Mouse (Mus musculus): ENCODE data around the gene Ywhag. TPM values are rescaled to one million over a fixed set of nuclear protein-coding genes. Genes with fewer than 3 reads are reported as not detected.

The Ywhag gene
- polyA plus RNA-seq, 1 experiment, result 80.3 TPM

DNA sequence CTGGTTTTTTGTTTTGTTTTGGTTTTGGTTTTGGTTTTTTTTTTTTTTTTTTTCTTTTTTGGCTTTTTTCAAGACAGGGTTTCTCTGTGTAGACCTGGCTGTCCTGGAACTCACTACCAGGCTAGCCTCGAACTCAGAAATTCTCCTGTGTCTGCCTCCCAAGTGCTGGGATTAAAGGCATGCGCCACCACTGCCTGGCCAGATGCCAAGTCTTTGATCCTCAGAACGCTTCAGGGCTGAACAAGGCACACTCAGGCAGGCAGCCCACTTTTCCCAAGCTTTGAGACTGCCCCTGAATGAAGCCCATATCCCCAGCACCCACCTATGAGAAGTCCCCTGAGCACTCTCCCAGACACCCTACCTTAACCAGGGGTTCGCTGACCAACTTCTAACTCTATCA, 34.6 kb downstream of the Ywhag start:
- WGBS, result 48% methylated on average over 4 of the region's 4 CpGs
- TF ChIP-seq CTCF (IDR thresholded peaks at IDR 0.05; ENCODE audit: insufficient read depth, low read length) (no peak), POLR2A (IDR thresholded peaks at IDR 0.05; ENCODE audit: borderline replicate concordance, extremely low read depth, low read depth, low read length) (no peak)
- H3K4me3 ChIP-seq (replicated peaks; ENCODE audit: extremely low read depth, low read depth, low read length), result no peak overlapping the region
- no peak for DNase-seq
- H3K4me1 ChIP-seq (ENCODE audit: control insufficient read depth, insufficient read depth, low read length), result no peaks in the 10 kb centered on the region; the same call in 1 of the 2 replicates

DNA sequence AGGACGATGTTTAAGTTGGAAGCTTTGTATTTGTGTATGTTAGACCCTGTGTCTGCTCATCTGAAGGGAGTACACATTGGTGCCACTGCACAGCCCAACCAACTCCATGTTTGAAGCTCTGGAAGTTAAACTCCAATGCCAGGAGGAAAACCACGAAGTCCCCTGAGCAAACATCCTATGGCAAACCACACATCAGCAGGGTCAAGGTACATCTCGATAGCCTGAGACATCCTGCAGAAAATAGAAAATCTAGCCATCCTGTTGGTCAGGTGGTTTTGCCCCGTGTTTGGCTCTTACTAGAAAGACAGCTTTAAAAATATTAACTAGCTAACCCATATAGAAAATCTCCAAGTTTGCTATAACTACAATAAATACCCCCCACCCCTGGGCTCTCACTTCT, 35.4 kb downstream of the Ywhag start:
- no peaks in the 10 kb centered on the region for H3K4me1 ChIP-seq (ENCODE audit: control insufficient read depth, insufficient read depth, low read length)
- WGBS, result 62% methylated on average over 4 of the region's 4 CpGs
- no peak for TF ChIP-seq POLR2A (IDR thresholded peaks at IDR 0.05; ENCODE audit: borderline replicate concordance, extremely low read depth, low read depth, low read length)
- H3K4me3 ChIP-seq (replicated peaks; ENCODE audit: extremely low read depth, low read depth, low read length), result no peak overlapping the region
- DNase-seq, result no peak

GRCm38 (mm10) chr5:135898028-135898427, 36.4 kb downstream of the Ywhag start:
- Histone ChIP-seq H3K4me3 (replicated peaks; ENCODE audit: extremely low read depth, low read depth, low read length) (no peak overlapping the region), H3K4me1 (ENCODE audit: control insufficient read depth, insufficient read depth, low read length) (no peaks in the 10 kb centered on the region)
- no peak for TF ChIP-seq POLR2A (IDR thresholded peaks at IDR 0.05; ENCODE audit: borderline replicate concordance, extremely low read depth, low read depth, low read length)
- peak; percentile 21 for TF ChIP-seq CTCF (IDR thresholded peaks at IDR 0.05; ENCODE audit: insufficient read depth, low read length)
- no peak for DNase-seq
- WGBS, result 19% methylated on average over 3 of the region's 3 CpGs

- TF ChIP-seq POLR2A (IDR thresholded peaks at IDR 0.05; ENCODE audit: borderline replicate concordance, extremely low read depth, low read depth, low read length) (no peak), CTCF (IDR thresholded peaks at IDR 0.05; ENCODE audit: insufficient read depth, low read length) (no peak)
- H3K4me1 ChIP-seq (ENCODE audit: control insufficient read depth, insufficient read depth, low read length), result no peaks in the 10 kb centered on the region
- DNase-seq, result no peak
- no peak overlapping the region for H3K4me3 ChIP-seq (replicated peaks; ENCODE audit: extremely low read depth, low read depth, low read length)
- WGBS, result 84% methylated on average over 6 of the region's 6 CpGs
Measured at GRCm38 (mm10) chr5:135894958-135895357, 39.5 kb downstream of the Ywhag start.

DNA sequence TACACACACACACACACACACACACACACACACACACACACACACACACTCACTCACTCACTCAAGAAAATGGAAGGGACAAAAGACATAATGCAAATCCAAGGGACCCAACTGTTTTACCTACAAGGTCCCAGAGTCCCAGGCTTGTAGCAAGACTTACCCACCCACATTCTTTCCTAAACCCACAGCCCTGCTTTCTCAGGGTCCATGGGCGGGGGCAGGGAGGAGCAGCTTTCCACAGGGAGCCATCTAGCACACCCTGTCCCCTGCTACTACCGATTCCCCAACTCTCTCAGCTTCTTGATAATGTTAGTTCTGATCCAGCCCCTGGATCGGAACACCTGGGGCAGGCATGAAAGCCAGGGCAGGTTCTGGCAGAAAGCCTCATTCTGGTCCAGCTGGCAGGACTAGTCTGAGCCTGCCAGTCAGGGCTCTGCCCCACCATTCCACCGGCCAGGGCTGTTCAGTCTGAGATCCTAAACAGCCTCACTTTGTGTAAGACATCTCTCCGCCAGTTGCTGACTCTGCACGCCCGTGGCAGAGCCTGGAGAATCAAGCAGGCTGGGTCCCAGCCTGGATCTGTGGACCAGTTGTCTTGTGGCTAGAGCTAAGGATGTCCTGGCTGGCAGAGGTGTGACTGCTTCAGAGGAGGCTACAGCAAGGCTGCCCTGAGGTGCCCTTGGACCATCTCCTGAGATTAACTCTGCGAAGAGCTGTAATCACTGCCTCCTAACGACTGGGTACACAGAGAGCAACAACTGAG, 41.6 kb downstream of the Ywhag start:
- Histone ChIP-seq H3K4me1 (ENCODE audit: control insufficient read depth, insufficient read depth, low read length) (no peaks in the 10 kb centered on the region), H3K4me3 (replicated peaks; ENCODE audit: extremely low read depth, low read depth, low read length) (no peak overlapping the region)
- TF ChIP-seq POLR2A (IDR thresholded peaks at IDR 0.05; ENCODE audit: borderline replicate concordance, extremely low read depth, low read depth, low read length) (no peak), CTCF (IDR thresholded peaks at IDR 0.05; ENCODE audit: insufficient read depth, low read length) (no peak)
- 45% methylated on average over 9 of the region's 9 CpGs for WGBS
- no peak for DNase-seq

- TF ChIP-seq CTCF (IDR thresholded peaks at IDR 0.05; ENCODE audit: insufficient read depth, low read length) (no peak), POLR2A (IDR thresholded peaks at IDR 0.05; ENCODE audit: borderline replicate concordance, extremely low read depth, low read depth, low read length) (no peak)
- 54% methylated on average over 3 of the region's 3 CpGs for WGBS
- Histone ChIP-seq H3K4me1 (ENCODE audit: control insufficient read depth, insufficient read depth, low read length) (no peaks in the 10 kb centered on the region), H3K4me3 (replicated peaks; ENCODE audit: extremely low read depth, low read depth, low read length) (no peak overlapping the region)
- DNase-seq, result no peak
Measured at GRCm38 (mm10) chr5:135890920-135891319, 43.5 kb downstream of the Ywhag start.

- H3K4me1 ChIP-seq (ENCODE audit: control insufficient read depth, insufficient read depth, low read length), result no peaks in the 10 kb centered on the region
- no peak for DNase-seq
- H3K4me3 ChIP-seq (replicated peaks; ENCODE audit: extremely low read depth, low read depth, low read length), result no peak overlapping the region
- 61% methylated on average over 4 of the region's 4 CpGs for WGBS
- no peak for TF ChIP-seq CTCF (IDR thresholded peaks at IDR 0.05; ENCODE audit: insufficient read depth, low read length)
Measured at GRCm38 (mm10) chr5:135890323-135890722, 44.1 kb downstream of the Ywhag start.

DNA sequence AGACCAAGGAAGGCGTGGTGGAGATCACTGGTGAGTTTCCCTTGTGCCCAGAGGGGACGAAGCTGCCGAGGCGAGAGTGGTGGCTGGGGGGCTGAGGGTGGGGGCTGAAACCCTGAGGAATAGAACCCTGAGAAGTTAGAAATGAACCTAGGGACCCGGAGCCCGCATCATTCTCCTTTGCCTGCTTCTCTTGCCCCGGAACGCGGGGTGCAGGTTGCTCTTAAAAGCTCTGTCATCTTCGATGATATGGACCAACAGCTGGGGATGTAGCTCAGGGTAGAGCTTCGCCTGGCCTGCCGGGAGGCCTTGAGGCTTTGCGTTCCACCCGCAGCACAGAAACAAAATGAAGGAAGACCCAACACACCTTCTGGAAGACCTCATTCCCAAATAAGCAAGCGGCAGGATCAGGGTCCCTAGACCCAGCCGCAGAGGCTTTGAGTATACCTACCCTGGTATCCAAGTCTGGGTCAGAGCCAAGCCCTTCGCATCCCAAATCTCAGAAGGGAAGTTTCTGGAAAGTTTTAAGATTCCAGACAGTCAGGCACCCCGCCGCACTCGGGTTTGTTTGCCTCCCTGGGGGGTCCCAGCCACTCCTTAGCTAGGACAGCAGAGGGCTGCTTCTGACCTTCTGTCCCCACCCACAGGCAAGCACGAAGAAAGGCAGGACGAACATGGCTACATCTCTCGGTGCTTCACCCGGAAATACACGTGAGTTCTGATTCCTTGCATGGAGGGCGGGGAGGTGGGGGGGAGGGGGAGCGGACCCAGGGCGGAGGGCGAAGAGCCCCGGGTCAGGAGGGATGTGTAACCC, 45.8 kb downstream of the Ywhag start:
- H3K4me3 ChIP-seq (replicated peaks; ENCODE audit: extremely low read depth, low read depth, low read length), result peak overlapping the region; percentile 73
- 5% methylated on average over 30 of the region's 30 CpGs for WGBS
- TF ChIP-seq POLR2A (IDR thresholded peaks at IDR 0.05; ENCODE audit: borderline replicate concordance, extremely low read depth, low read depth, low read length) (peak; percentile 37; the same call in 1 of the 2 replicates), CTCF (IDR thresholded peaks at IDR 0.05; ENCODE audit: insufficient read depth, low read length) (no peak)
- peak; percentile 44 for DNase-seq
- no peaks in the 10 kb centered on the region for H3K4me1 ChIP-seq (ENCODE audit: control insufficient read depth, insufficient read depth, low read length)

- WGBS, result under 1% methylated on average over 24 of the region's 24 CpGs
- DNase-seq, result peak; percentile 89
- H3K4me3 ChIP-seq (replicated peaks; ENCODE audit: extremely low read depth, low read depth, low read length), result peak within 1 kb of the TSS; percentile 73
- TF ChIP-seq POLR2A (IDR thresholded peaks at IDR 0.05; ENCODE audit: borderline replicate concordance, extremely low read depth, low read depth, low read length) (peak; percentile 86), CTCF (IDR thresholded peaks at IDR 0.05; ENCODE audit: insufficient read depth, low read length) (no peak)
- H3K4me1 ChIP-seq (ENCODE audit: control insufficient read depth, insufficient read depth, low read length), result no peaks in the 10 kb centered on the region
Measured at GRCm38 (mm10) chr5:135887675-135888102, 46.7 kb downstream of the Ywhag start, which contains the start of gene Hspb1. Hspb1 (plus strand) TSS chr5:135887919.
